Mouse (Mus musculus): Measurements from ENCODE around the gene Thrap3. TPM values are rescaled to one million over a fixed set of nuclear protein-coding genes. Genes with fewer than 3 reads are reported as not detected.
"Not testable (repeated sequence)": the region's sequence is repeated elsewhere in the genome, so short reads cannot be mapped to it uniquely, and the experiment has no call there.

The Thrap3 gene
- polyA plus RNA-seq, 1 experiment from 2014 or later = 305 TPM

- Histone ChIP-seq H3K36me3 (replicated peaks) (peaks cover 41% of the 10 kb centered on the region), H3K27ac (no peak overlapping the region), H3K9me3 (no peaks in the 10 kb centered on the region), H3K9ac (no peak overlapping the region), H3K27me3 (no peaks in the 10 kb centered on the region), H3K4me2 (no peak overlapping the region), H3K4me3 (replicated peaks) (no peak overlapping the region), H3K4me1 (no peaks in the 10 kb centered on the region)
- WGBS = 96% methylated on average over 3 of the region's 3 CpGs
- ATAC-seq (ENCODE audit: low FRiP score) = no peak
These were observed 15.5 kb downstream of the Thrap3 start for GRCm38 (mm10) chr4:126187096-126187495.

DNA sequence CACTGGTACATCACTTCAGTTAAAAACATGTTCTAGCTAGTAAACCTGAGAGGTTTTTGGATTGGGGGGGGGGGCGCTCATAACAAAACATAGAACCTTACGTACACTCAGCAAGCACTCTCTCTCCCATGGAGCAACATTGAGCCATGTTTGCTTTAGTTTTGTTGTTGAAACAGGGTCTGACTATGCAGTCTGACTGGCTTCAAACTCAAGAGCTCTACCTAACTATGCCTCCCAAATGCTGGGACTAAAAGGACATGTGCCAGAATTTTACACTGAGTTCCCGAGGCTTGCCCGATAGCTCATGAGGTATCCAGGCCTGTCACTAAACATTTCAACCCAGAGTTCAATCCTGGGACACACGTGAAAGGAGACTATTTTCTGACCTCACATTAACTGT, 19.5 kb downstream of the Thrap3 start:
- no peak for ATAC-seq (ENCODE audit: low FRiP score)
- no peaks in the 10 kb centered on the region for H3K4me1 ChIP-seq
- no peak overlapping the region for H3K27ac ChIP-seq
- no peaks in the 10 kb centered on the region for H3K27me3 ChIP-seq
- H3K36me3 ChIP-seq (replicated peaks) = peaks cover 49% of the 10 kb centered on the region
- no peaks in the 10 kb centered on the region for H3K9me3 ChIP-seq
- WGBS = 93% methylated on average over 5 of the region's 5 CpGs
- no peak overlapping the region for H3K9ac ChIP-seq
- H3K4me3 ChIP-seq (replicated peaks) = no peak overlapping the region
- H3K4me2 ChIP-seq = no peak overlapping the region

- Histone ChIP-seq H3K9me3 (no peaks in the 10 kb centered on the region), H3K36me3 (replicated peaks) (peaks cover 58% of the 10 kb centered on the region), H3K9ac (no peak overlapping the region), H3K27me3 (no peaks in the 10 kb centered on the region), H3K4me1 (no peaks in the 10 kb centered on the region), H3K4me3 (replicated peaks) (no peak overlapping the region), H3K4me2 (no peak overlapping the region), H3K27ac (no peak overlapping the region)
- peak; percentile 57; the same call in 1 of the 2 replicates for ATAC-seq (ENCODE audit: low FRiP score)
- 66% methylated on average over 7 of the region's 7 CpGs for WGBS
These were observed 21.2 kb downstream of the Thrap3 start for GRCm38 (mm10) chr4:126181170-126181957.

- H3K27me3 ChIP-seq; H3K9me3 ChIP-seq; H3K4me2 ChIP-seq; H3K4me3 ChIP-seq (replicated peaks); H3K4me1 ChIP-seq; ATAC-seq (ENCODE audit: low FRiP score); H3K9ac ChIP-seq; H3K27ac ChIP-seq: not testable (repeated sequence)
- 94% methylated on average over 7 of the region's 7 CpGs for WGBS
- H3K36me3 ChIP-seq (replicated peaks) = peaks cover 83% of the 10 kb centered on the region
These were observed 26.6 kb downstream of the Thrap3 start for GRCm38 (mm10) chr4:126175980-126176379.

- no peak overlapping the region for H3K4me2 ChIP-seq
- H3K9me3 ChIP-seq = no peaks in the 10 kb centered on the region
- no peaks in the 10 kb centered on the region for H3K4me1 ChIP-seq
- H3K4me3 ChIP-seq (replicated peaks) = no peak overlapping the region
- peaks cover 87% of the 10 kb centered on the region for H3K36me3 ChIP-seq (replicated peaks)
- no peak overlapping the region for H3K9ac ChIP-seq
- no peak overlapping the region for H3K27ac ChIP-seq
- WGBS = 91% methylated on average over 5 of the region's 5 CpGs
- H3K27me3 ChIP-seq = no peaks in the 10 kb centered on the region
- no peak for ATAC-seq (ENCODE audit: low FRiP score)
These were observed 28.8 kb downstream of the Thrap3 start for GRCm38 (mm10) chr4:126173800-126174199.

DNA sequence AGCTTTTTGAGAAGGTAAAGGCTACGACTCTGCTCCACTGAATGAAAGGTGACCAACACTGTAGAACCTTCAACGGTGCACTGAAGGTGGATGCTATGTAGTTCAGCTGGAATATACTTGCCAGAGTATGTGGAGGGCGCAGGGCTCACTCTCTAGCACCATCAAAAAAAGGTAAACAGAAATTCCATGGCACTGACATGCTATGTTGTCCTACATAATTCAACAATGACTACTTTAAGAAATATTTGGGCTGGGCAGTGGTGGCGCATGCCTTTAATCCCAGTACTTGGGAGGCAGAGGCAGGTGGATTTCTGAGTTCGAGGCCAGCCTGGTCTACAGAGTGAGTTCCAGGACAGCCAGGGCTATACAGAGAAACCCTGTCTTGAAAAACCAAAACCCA, 31.8 kb downstream of the Thrap3 start:
- H3K4me3 ChIP-seq (replicated peaks); H3K9me3 ChIP-seq; H3K4me1 ChIP-seq; ATAC-seq (ENCODE audit: low FRiP score); H3K9ac ChIP-seq; H3K27ac ChIP-seq; H3K27me3 ChIP-seq; H3K4me2 ChIP-seq: not testable (repeated sequence)
- 93% methylated on average over 5 of the region's 5 CpGs for WGBS
- peaks cover 94% of the 10 kb centered on the region for H3K36me3 ChIP-seq (replicated peaks)

- no peak overlapping the region for H3K4me3 ChIP-seq (replicated peaks)
- H3K4me2 ChIP-seq = no peak overlapping the region
- H3K27me3 ChIP-seq = no peaks in the 10 kb centered on the region
- H3K4me1 ChIP-seq = no peaks in the 10 kb centered on the region
- H3K27ac ChIP-seq = no peak overlapping the region
- WGBS = 95% methylated on average over 6 of the region's 6 CpGs
- no peak overlapping the region for H3K9ac ChIP-seq
- ATAC-seq (ENCODE audit: low FRiP score) = no peak
- H3K9me3 ChIP-seq = no peaks in the 10 kb centered on the region
- peaks cover 79% of the 10 kb centered on the region for H3K36me3 ChIP-seq (replicated peaks)
These were observed 33.7 kb downstream of the Thrap3 start for GRCm38 (mm10) chr4:126168851-126169250.

GRCm38 (mm10) chr4:126166084-126166483, 36.5 kb downstream of the Thrap3 start:
- no peak overlapping the region for H3K9ac ChIP-seq
- ATAC-seq (ENCODE audit: low FRiP score) = no peak
- peaks cover 57% of the 10 kb centered on the region for H3K36me3 ChIP-seq (replicated peaks)
- no peak overlapping the region for H3K4me2 ChIP-seq
- H3K27ac ChIP-seq = no peak overlapping the region
- peaks cover 17% of the 10 kb centered on the region for H3K4me1 ChIP-seq
- H3K9me3 ChIP-seq = no peaks in the 10 kb centered on the region
- H3K27me3 ChIP-seq = no peaks in the 10 kb centered on the region
- 83% methylated on average over 3 of the region's 3 CpGs for WGBS
- H3K4me3 ChIP-seq (replicated peaks) = no peak overlapping the region

DNA sequence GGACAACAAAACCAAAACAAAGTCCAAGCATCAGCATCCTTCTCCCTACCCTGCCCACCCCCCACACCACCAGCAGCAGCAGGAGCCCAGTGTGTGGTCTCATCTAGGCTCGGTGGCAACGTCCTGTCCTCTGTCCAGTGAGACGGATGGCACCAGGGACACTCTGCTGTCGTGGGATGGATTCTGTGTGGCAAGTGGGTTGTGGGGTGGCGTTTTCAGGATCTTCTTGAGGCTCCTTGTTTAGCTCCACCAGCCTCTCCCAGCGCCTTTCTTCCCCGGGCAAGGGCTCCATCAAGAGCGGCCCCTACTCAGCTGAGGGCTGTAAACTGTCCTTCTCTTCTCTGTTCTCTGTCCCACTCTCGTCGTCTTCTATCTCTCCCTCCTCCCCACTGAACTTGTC, 37.5 kb downstream of the Thrap3 start:
- 66% methylated on average over 10 of the region's 10 CpGs for WGBS

GRCm38 (mm10) chr4:126163685-126164084, 38.9 kb downstream of the Thrap3 start:
- H3K4me1 ChIP-seq = peaks cover 17% of the 10 kb centered on the region
- no peak overlapping the region for H3K4me3 ChIP-seq (replicated peaks)
- H3K9ac ChIP-seq = no peak overlapping the region
- H3K27ac ChIP-seq = no peak overlapping the region
- ATAC-seq (ENCODE audit: low FRiP score) = no peak
- 69% methylated on average over 4 of the region's 4 CpGs for WGBS
- H3K27me3 ChIP-seq = no peaks in the 10 kb centered on the region
- no peaks in the 10 kb centered on the region for H3K9me3 ChIP-seq
- peaks cover 34% of the 10 kb centered on the region for H3K36me3 ChIP-seq (replicated peaks)
- H3K4me2 ChIP-seq = peak overlapping the region; percentile 98; the same call in 1 of the 2 replicates

More for the DNA sequence above, 37.5 kb downstream of the Thrap3 start:
- H3K36me3 ChIP-seq (replicated peaks) = peaks cover 48% of the 10 kb centered on the region
- not testable (repeated sequence) for H3K4me2 ChIP-seq; ATAC-seq (ENCODE audit: low FRiP score); H3K4me3 ChIP-seq (replicated peaks); H3K27me3 ChIP-seq; H3K9me3 ChIP-seq; H3K27ac ChIP-seq; H3K9ac ChIP-seq
- H3K4me1 ChIP-seq = peaks cover 17% of the 10 kb centered on the region

DNA sequence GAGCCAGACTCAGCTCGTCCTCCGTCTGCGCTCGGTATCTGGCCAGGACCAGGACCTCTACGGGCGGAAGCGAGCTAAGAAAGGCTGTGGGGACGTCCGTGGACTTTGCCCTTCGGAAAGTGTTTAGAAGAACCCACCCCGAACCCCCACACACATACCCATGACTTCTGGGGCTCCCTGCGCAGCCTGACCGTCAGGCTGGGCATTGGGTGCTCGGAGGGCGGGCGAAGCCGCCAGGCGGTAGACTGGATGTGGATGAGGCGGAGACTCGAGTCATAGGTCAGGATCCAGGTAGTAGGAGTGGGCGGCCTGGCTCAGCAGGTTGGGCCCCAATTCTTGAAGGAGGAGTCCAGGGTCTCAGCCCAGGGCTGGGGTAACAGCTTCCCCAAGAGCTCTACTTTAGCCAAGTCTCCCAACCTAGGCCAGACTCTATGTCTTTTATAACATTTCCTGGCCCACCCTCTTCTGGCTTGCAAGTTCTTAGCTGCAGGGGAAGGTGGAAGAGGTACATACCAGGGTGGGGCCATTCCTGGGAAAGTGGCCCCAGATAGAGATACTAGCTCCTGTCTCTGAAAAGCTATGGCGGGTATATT, 39.4 kb downstream of the Thrap3 start, which contains the start of gene Sh3d21:
TSS of gene Sh3d21 (minus strand) at position 425 of the 593 bp plus-strand sequence.
- no peaks in the 10 kb centered on the region for H3K9me3 ChIP-seq
- peaks cover 28% of the 10 kb centered on the region for H3K36me3 ChIP-seq (replicated peaks)
- peak within 1 kb of the TSS; percentile 98 for H3K4me2 ChIP-seq
- 7% methylated on average over 22 of the region's 22 CpGs for WGBS
- peak within 1 kb of the TSS; percentile 83 for H3K9ac ChIP-seq
- 0 out of 2 replicates have a peak within 1 kb of the TSS, but pooled peaks have one; percentile 31 for H3K27ac ChIP-seq
- H3K4me1 ChIP-seq = peaks cover 17% of the 10 kb centered on the region
- no peaks in the 10 kb centered on the region for H3K27me3 ChIP-seq
- H3K4me3 ChIP-seq (replicated peaks) = peak within 1 kb of the TSS; percentile 55
- peak; percentile 21 for ATAC-seq (ENCODE audit: low FRiP score)

GRCm38 (mm10) chr4:126162544-126163066, 40.0 kb downstream of the Thrap3 start:
- Histone ChIP-seq H3K36me3 (replicated peaks) (peaks cover 23% of the 10 kb centered on the region), H3K27me3 (no peaks in the 10 kb centered on the region), H3K4me1 (peaks cover 17% of the 10 kb centered on the region), H3K9ac (peak overlapping the region; percentile 83), H3K27ac (0 out of 2 replicates have a peak overlapping the region, but pooled peaks have one; percentile 31), H3K4me2 (peak overlapping the region; percentile 98), H3K9me3 (no peaks in the 10 kb centered on the region), H3K4me3 (replicated peaks) (peak overlapping the region; percentile 55)
- ATAC-seq (ENCODE audit: low FRiP score) = peak; percentile 88
- WGBS = under 1% methylated on average over 44 of the region's 44 CpGs
